Mouse (Mus musculus): ENCODE results near the gene Taar1.

DNA sequence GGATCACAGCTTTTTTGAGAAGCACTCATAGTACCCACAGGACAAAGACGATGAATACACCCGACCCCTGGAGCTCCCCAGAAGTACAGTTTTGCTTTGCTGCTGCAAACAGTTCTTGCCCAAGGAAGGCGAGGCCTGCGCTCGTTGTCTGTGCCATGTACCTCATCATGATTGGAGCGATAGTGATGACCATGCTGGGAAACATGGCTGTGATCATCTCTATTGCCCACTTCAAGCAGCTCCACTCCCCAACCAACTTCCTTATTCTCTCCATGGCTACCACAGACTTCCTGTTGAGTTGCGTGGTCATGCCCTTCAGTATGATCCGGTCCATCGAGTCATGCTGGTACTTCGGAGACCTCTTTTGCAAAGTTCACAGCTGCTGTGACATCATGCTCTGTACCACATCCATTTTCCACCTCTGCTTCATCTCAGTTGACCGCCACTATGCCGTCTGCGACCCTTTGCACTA is 40.3 kb downstream of the Taar1 start, which contains the start of gene Taar4:
- TF ChIP-seq CTCF (IDR thresholded peaks at IDR 0.05; ENCODE audit: borderline replicate concordance, control insufficient read depth, extremely low read depth, insufficient read depth, low read length, poor library complexity) (no peak), POLR2A (IDR thresholded peaks at IDR 0.05; ENCODE audit: control insufficient read depth, extremely low read depth, insufficient read depth, low read length, poor library complexity) (no peak)

Data from thymus, adult 2 months (tissue).